Mouse (Mus musculus) midbrain, embryonic 16.5 days (tissue): ENCODE results near the gene Ssh1. TPM values are rescaled to one million over a fixed set of nuclear protein-coding genes. Genes with fewer than 3 reads are reported as not detected.

Experiments
- ATAC-seq: fragments of 200-750 bp; cut with Nextera tagmentation; 2 replicates; pipeline ENCODE4 v1.8.0; 2017; ENCODE audit warnings: moderate TSS enrichment
- H3K27ac ChIP-seq: fragments of 300-500 bp; sonication (generic); 2 replicates; pipeline ENCODE4 v1.5.1; 2014; ENCODE audit warnings: mild to moderate bottlenecking, low read length, mixed read lengths
- H3K27me3 ChIP-seq: fragments of 300-500 bp; sonication (generic); 2 replicates; pipeline ENCODE4 v1.6.1; 2014; ENCODE audit warnings: low read depth, low read length, mixed read lengths; ENCODE audit not compliant: control insufficient read depth, insufficient read depth
- H3K36me3 ChIP-seq: fragments of 300-500 bp; sonication (generic); 2 replicates; pipeline ENCODE4 v1.6.1; 2014; ENCODE audit warnings: mild to moderate bottlenecking, low read length, moderate library complexity, mixed read lengths; ENCODE audit not compliant: control insufficient read depth, insufficient read depth
- H3K4me1 ChIP-seq: fragments of 300-500 bp; sonication (generic); 2 replicates; pipeline ENCODE4 v1.6.1; 2014; ENCODE audit warnings: mild to moderate bottlenecking, low read length, mixed read lengths; ENCODE audit not compliant: control insufficient read depth, insufficient read depth
- H3K4me2 ChIP-seq: fragments of 300-500 bp; sonication (generic); 2 replicates; pipeline ENCODE4 v1.6.1; 2014; ENCODE audit warnings: mild to moderate bottlenecking, low read length, mixed read lengths
- H3K4me3 ChIP-seq: fragments of 300-500 bp; sonication (generic); 2 replicates; pipeline ENCODE4 v1.5.1; 2014; ENCODE audit warnings: low read depth, mild to moderate bottlenecking, low read length, moderate library complexity, mixed read lengths
- H3K9ac ChIP-seq: fragments of 300-500 bp; sonication (generic); 2 replicates; pipeline ENCODE4 v1.6.1; 2014; ENCODE audit warnings: low read depth, low read length, mixed read lengths
- H3K9me3 ChIP-seq: fragments of 300-500 bp; sonication (generic); replicated peaks from 2 replicates; pipeline ENCODE4 v1.6.1; 2014; ENCODE audit warnings: mild to moderate bottlenecking, low read length, mixed read lengths; ENCODE audit not compliant: control insufficient read depth, poor library complexity, severe bottlenecking
- WGBS: fragments of 180-500 bp; shearing (Covaris S2); extraction: QIAGEN DNeasy Blood & Tissue Kit; methylation state at CpG from one replicate; pipeline ENCODE4 v1.1.7; 2014; 5-methylcytosine and 5-hydroxymethylcytosine counted together
- polyA plus RNA-seq: library from polyadenylated mRNA; unstranded; fragments of >200 nt; fragmentation: Nextera tagmentation; extraction: Ambion mirVana; gene quantifications from 2 replicates; pipeline ENCODE4 v1.2.1, GENCODE M21; 2015

Gene Ssh1
- polyA plus RNA-seq, 1 experiment from 2014 or later = 9.4 TPM

DNA sequence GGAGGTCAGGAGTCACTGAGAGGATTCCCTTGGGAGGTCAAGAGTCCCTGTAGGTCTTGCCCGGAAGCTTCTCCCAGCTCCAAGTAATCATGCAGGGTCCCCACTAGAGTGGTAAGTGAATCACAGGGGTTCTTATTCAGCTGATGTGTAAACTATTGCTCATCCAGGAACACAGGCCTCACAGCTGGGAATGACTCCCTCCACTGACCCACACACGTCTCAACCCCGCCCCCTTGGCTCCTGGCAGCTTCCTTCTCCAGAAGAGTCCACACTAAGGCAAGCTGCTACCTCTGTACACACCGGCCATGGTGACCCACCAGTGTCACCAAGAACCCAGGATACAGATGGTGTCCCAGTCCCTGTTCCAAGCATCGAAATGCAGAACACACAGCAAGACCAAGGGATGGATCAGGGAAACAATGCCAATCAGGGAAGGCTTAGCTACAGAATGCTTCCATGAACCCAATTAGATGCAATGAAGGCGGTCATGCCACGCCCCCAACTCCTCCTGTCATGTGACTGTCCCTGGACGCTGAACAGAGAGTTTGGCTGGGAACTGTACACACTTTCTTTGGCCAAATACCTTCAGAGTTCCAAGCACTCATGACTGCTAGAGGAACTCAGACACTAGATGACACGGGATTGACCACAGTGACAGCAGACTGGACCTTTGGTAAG lies 18.0 kb downstream of the Ssh1 start:
- Histone ChIP-seq H3K36me3 (peaks cover 5% of the 10 kb centered on the region; the same call in 1 of the 2 replicates), H3K4me3 (no peak overlapping the region), H3K27me3 (no peaks in the 10 kb centered on the region), H3K9ac (no peak overlapping the region), H3K4me2 (no peak overlapping the region), H3K9me3 (no peaks in the 10 kb centered on the region), H3K27ac (no peak overlapping the region), H3K4me1 (peaks cover 27% of the 10 kb centered on the region)
- no peak for ATAC-seq
- 68% methylated on average over 9 of the region's 9 CpGs for WGBS

DNA sequence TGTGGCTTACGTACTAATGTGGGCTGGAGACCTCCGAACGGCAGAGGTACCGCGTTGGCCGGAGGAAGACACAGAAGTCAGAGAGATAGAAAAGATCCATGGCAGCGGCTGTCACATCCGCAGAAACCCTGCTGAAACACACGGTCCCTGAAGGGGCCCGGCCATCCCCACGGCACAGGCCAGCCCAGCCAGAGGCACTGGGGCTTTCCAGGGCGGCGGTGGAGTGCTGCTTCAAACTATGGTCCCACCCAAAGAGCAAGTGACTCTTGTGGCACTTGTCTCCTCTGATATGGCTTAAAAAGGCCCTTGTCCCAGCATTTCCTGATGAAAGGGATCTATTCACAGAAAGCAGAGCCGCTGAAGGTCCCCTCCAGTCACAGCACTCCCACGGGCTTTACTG lies 19.1 kb downstream of the Ssh1 start:
- Histone ChIP-seq H3K27ac (peak overlapping the region; percentile 49), H3K9ac (peak overlapping the region; percentile 43; the same call in 1 of the 2 replicates)

DNA sequence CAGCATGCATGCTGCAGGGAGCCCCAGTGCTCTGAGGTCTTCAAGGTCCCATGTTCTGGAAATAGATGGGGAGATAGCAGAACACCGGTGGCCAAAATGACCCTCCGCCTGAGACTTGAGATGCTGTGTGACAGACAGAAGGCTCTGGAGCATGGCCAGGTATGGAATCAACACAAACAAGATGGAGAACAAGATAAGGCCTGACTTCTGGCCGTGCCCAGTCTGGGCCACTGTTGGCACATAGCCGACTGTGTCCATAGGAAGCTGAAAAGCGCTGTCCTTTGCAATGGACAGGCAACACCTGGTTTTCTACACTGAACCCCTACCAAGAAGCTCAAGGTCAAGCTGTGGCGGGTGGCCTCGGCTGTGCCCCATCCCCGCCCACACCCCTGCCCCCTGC lies 19.9 kb downstream of the Ssh1 start:
- ATAC-seq = no peak
- Histone ChIP-seq H3K4me1 (peaks cover 27% of the 10 kb centered on the region), H3K27me3 (no peaks in the 10 kb centered on the region), H3K36me3 (0 out of 2 replicates have a peak, but pooled peaks cover 5% of the 10 kb centered on the region), H3K4me3 (no peak overlapping the region), H3K9me3 (no peaks in the 10 kb centered on the region), H3K4me2 (no peak overlapping the region; the same call in 1 of the 2 replicates), H3K27ac (no peak overlapping the region), H3K9ac (no peak overlapping the region)
- 92% methylated on average over 8 of the region's 8 CpGs for WGBS

More for the DNA sequence above, 19.1 kb downstream of the Ssh1 start:
- H3K27me3 ChIP-seq = no peaks in the 10 kb centered on the region
- no peaks in the 10 kb centered on the region for H3K9me3 ChIP-seq
- peaks cover 27% of the 10 kb centered on the region for H3K4me1 ChIP-seq
- WGBS = 57% methylated on average over 15 of the region's 15 CpGs
- H3K4me2 ChIP-seq = no peak overlapping the region; the same call in 1 of the 2 replicates
- peaks cover 5% of the 10 kb centered on the region; the same call in 1 of the 2 replicates for H3K36me3 ChIP-seq
- H3K4me3 ChIP-seq = no peak overlapping the region
- no peak for ATAC-seq

DNA sequence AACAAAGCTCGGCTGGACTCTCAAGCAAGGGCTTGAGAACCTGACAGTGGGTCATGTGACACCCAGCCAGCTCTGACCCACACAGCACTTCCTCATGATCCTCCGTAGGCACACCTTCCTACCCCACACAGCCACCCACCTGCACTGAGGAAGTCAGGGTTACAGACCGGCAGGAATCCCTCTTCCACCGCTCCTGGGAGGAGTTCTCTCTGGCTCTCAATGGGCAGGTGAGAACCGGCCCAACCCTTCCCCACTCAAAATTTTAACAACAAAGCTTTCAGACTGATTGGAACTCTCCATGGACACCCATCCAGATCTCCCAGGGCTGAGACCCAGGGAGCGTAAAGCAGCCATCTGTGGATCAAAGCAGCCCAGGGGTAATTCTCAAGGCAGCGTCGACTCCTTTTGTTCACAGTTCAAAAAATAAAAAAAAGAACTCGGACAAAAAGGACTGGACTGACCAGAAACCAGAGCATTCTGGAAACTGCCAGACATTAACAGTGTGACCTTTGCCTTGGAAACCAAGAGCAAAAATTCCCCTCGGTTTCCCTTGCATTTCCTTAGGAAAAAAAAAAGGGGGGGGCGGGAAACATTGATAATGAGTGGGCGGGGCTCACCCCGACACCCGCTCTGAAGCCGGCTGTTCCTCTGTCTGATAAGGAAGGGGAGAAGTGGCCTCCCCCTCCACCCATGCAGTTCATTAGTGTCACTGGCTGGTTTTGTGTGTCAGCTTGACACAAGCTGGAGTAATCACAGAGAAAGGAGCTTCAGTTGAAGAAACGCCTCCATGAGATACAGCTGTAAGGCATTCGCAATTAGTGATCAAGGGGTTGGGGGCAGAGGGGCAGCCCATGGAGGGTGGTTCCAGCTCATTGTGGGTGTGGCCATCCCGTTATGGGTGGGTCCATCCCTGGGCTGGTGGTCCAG lies 20.8 kb downstream of the Ssh1 start:
- Histone ChIP-seq H3K4me1 (peaks cover 27% of the 10 kb centered on the region), H3K4me3 (no peak overlapping the region), H3K9ac (0 out of 2 replicates have a peak overlapping the region, but pooled peaks have one; percentile 39), H3K36me3 (0 out of 2 replicates have a peak, but pooled peaks cover 7% of the 10 kb centered on the region), H3K27me3 (no peaks in the 10 kb centered on the region), H3K9me3 (no peaks in the 10 kb centered on the region), H3K4me2 (peak overlapping the region; percentile 31), H3K27ac (peak overlapping the region; percentile 40)
- 15% methylated on average over 18 of the region's 18 CpGs for WGBS
- ATAC-seq = peak; percentile 57; the same call in 1 of the 2 replicates

DNA sequence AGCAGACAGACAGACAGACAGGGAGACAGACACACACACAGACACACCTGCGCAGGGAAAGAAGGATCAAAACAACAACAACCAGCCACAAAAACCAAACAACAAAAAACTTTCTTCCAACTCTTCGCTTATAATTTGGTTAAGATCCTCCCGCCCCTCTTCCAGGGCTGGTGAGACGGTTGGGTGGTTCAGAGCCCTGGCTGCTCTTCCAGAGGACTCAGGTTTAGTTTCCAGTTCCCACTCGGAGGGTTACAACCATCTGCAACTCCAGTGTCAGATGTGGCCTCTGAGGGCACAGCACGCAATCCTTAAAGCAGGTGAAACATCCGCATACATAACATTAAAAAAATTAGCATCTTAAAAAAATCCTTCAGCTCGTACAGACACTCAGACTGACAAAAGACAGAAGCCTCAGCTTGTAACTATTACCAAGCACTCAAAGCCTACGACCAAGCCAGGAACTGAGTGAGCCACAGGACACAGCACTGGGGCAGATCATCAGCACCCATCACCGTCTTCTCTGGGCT lies 22.2 kb downstream of the Ssh1 start:
- no peaks in the 10 kb centered on the region for H3K9me3 ChIP-seq
- peaks cover 6% of the 10 kb centered on the region; the same call in 1 of the 2 replicates for H3K36me3 ChIP-seq
- no peak overlapping the region for H3K9ac ChIP-seq
- no peak overlapping the region for H3K27ac ChIP-seq
- no peak for ATAC-seq
- H3K4me2 ChIP-seq = no peak overlapping the region
- H3K4me1 ChIP-seq = peaks cover 27% of the 10 kb centered on the region
- no peak overlapping the region for H3K4me3 ChIP-seq
- H3K27me3 ChIP-seq = no peaks in the 10 kb centered on the region
- WGBS = 76% methylated on average over 10 of the region's 10 CpGs

DNA sequence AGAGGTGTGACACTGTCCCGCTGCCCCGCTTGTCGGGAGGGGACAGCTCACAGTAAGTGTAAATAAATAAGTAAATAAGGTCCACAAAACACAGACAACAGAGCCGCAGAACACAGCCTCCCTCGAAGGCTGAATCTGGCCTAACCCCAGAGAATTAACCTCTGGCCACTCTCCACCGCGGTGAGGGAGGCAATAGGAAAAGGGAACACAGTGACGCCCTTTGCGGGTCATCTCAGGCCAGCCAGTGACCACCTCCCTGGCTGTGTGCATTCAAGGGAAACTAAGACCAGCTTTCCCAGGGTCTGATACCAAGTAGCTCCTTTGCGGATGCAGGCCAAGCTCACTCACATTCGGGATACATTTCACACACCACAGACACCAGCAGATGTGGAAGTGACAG lies 25.3 kb downstream of the Ssh1 start:
- Histone ChIP-seq H3K4me2 (no peak overlapping the region), H3K9me3 (no peaks in the 10 kb centered on the region), H3K9ac (no peak overlapping the region), H3K27ac (no peak overlapping the region), H3K27me3 (no peaks in the 10 kb centered on the region), H3K36me3 (peaks cover 20% of the 10 kb centered on the region), H3K4me3 (no peak overlapping the region), H3K4me1 (peaks cover 11% of the 10 kb centered on the region)
- WGBS = 47% methylated on average over 11 of the region's 11 CpGs
- ATAC-seq = no peak

DNA sequence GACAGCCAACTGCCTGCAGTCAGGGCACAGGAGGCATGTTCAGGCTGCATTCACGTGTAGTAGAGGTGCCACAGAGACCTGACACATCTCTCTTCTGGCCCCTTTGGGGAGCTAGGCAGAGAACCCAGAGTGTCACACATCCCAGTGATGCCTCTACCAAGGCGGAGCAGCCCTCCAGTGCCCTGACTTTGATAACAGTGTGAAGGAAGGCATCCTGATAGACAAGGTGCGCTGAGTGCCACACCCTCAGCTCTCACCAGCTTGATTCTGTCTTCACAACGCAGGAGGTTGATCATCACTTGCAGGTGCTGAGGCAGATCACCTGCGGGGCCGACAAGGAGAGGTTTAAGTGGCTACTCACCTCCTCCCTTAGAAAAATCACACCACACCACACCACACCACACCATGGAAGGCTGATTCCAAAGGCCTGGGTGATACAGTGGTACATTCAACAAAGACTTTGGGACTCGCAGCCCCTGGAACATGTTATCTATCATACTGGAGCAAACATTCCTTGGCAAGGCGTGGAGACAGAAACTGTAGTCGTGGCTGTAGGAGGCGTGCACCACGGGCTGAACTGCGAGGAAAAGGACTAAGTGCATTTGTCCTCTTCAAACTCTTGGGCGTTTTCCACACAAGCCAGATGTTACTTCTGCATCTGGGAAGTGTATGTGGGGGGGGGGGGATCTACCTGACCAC lies 27.1 kb downstream of the Ssh1 start:
- Histone ChIP-seq H3K4me1 (no peaks in the 10 kb centered on the region), H3K36me3 (peaks cover 20% of the 10 kb centered on the region), H3K4me3 (no peak overlapping the region), H3K27me3 (no peaks in the 10 kb centered on the region), H3K9me3 (no peaks in the 10 kb centered on the region), H3K4me2 (no peak overlapping the region), H3K9ac (no peak overlapping the region), H3K27ac (no peak overlapping the region)
- 96% methylated on average over 13 of the region's 13 CpGs for WGBS
- ATAC-seq = no peak

DNA sequence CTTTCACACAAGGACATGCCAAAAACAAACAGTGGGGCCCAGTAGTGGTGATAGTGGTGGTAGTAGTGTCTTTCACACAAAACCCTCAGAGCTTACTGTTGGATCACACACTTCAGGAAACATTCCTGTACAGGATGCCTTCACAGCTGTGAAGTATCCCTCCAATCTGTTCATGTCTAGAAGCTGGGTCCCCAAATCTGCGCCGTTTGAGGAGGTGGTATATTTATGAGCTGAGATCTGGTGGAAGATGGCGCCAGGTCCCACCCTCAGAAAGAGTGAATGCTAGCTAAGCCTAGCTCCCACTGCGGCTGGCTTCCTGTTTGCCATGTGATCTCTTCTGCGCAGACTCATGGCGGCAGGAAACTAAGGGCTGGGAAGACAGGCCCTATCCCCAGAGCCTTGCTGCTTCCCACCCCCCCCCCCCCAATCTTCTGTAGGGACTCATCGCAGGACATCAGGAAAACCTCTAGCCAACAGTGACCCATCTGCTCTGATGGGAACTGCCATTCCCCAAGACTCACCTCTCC lies 28.0 kb downstream of the Ssh1 start:
- 95% methylated on average over 6 of the region's 7 CpGs for WGBS
- Histone ChIP-seq H3K9me3 (no peaks in the 10 kb centered on the region), H3K4me3 (no peak overlapping the region), H3K27ac (no peak overlapping the region), H3K36me3 (peaks cover 20% of the 10 kb centered on the region), H3K27me3 (no peaks in the 10 kb centered on the region), H3K4me2 (no peak overlapping the region), H3K4me1 (no peaks in the 10 kb centered on the region), H3K9ac (no peak overlapping the region)
- no peak for ATAC-seq
